Mouse (Mus musculus) megakaryocyte progenitor cell, adult 5-6 weeks (primary cell): ENCODE results near the gene Rpl3l. TPM values are rescaled to one million over a fixed set of nuclear protein-coding genes. Genes with fewer than 3 reads are reported as not detected.

Experiments
- ATAC-seq: replicated peaks from 2 replicates; pipeline ENCODE4 v1.8.0; 2016; ENCODE audit warnings: mild to moderate bottlenecking, moderate TSS enrichment, inconsistent platforms; ENCODE audit not compliant: poor library complexity
- total RNA-seq, 2 experiments: library from RNA; stranded (forward) in 1 of 2; stranded (reverse) in 1 of 2; fragments of 157-497, 149-512 nt in 1 of 2; fragments of 200-1000 nt in 1 of 2; gene quantifications; 2 replicates each; pipeline versions ENCODE4 v1.2.3 to v1.2.4; 2015 to 2017

Rpl3l gene
- total RNA-seq, 2 experiments from 2014 or later: 0.74 TPM; not detected in 1

GRCm38 (mm10) chr17:24738238-24738637 lies 10.6 kb downstream of the Rpl3l start:
- ATAC-seq: no peak

- no peak for ATAC-seq
These were observed 12.3 kb downstream of the Rpl3l start for GRCm38 (mm10) chr17:24739926-24740325.

GRCm38 (mm10) chr17:24742307-24742706 lies 14.7 kb downstream of the Rpl3l start:
- ATAC-seq: peak; percentile 42

GRCm38 (mm10) chr17:24743896-24744295 lies 16.3 kb downstream of the Rpl3l start:
- no peak for ATAC-seq

- no peak for ATAC-seq
These were observed 16.8 kb downstream of the Rpl3l start for GRCm38 (mm10) chr17:24744381-24744780.

GRCm38 (mm10) chr17:24745526-24746497 lies 18.2 kb downstream of the Rpl3l start:
- peak; percentile 96 for ATAC-seq

- ATAC-seq: no peak
These were observed 19.4 kb downstream of the Rpl3l start for GRCm38 (mm10) chr17:24746986-24747385.

GRCm38 (mm10) chr17:24751528-24751927 lies 23.9 kb downstream of the Rpl3l start:
- ATAC-seq: no peak

- ATAC-seq: peak; percentile 46
These were observed 25.1 kb downstream of the Rpl3l start, which contains the start of gene Hs3st6 for GRCm38 (mm10) chr17:24752415-24753394. Gene Hs3st6, plus strand, starts transcription at chr17:24752988.

GRCm38 (mm10) chr17:24757394-24757793 lies 29.8 kb downstream of the Rpl3l start:
- no peak for ATAC-seq

- ATAC-seq: no peak
These were observed 33.5 kb downstream of the Rpl3l start for GRCm38 (mm10) chr17:24761121-24761520.

- no peak for ATAC-seq
These were observed 37.6 kb downstream of the Rpl3l start for GRCm38 (mm10) chr17:24765016-24765905.

GRCm38 (mm10) chr17:24766266-24766875 lies 38.8 kb downstream of the Rpl3l start:
- no peak for ATAC-seq

GRCm38 (mm10) chr17:24769146-24769545 lies 41.5 kb downstream of the Rpl3l start:
- no peak for ATAC-seq

GRCm38 (mm10) chr17:24773241-24773640 lies 45.6 kb downstream of the Rpl3l start:
- 0 out of 2 replicates have a peak, but pooled peaks have one; percentile 31 for ATAC-seq

- ATAC-seq: no peak
These were observed 47.6 kb downstream of the Rpl3l start for GRCm38 (mm10) chr17:24775173-24775572.

GRCm38 (mm10) chr17:24777073-24777472 lies 49.5 kb downstream of the Rpl3l start:
- no peak for ATAC-seq

GRCm38 (mm10) chr17:24780821-24781220 lies 53.2 kb downstream of the Rpl3l start:
- peak; percentile 61 for ATAC-seq
